Mouse (Mus musculus) stomach, postnatal 0 days (tissue): ENCODE data around the gene Themis. TPM values are rescaled to one million over a fixed set of nuclear protein-coding genes. Genes with fewer than 3 reads are reported as not detected.

Experiments
- ATAC-seq: fragments of 200-750 bp; cut with Nextera tagmentation; 2 replicates; pipeline ENCODE4 v1.8.0; 2017; ENCODE audit not compliant: low FRiP score, low TSS enrichment
- DNase-seq: peaks from one replicate; pipeline ENCODE4 v3.0.0-alpha.2; 2016; ENCODE audit warnings: low spot score
- H3K27ac ChIP-seq: fragments of 300-500 bp; sonication (generic); replicated peaks from 2 replicates; pipeline ENCODE4 v1.5.1; 2014; ENCODE audit warnings: mild to moderate bottlenecking, control low read depth
- H3K27me3 ChIP-seq: fragments of 300-500 bp; sonication (generic); 2 replicates; pipeline ENCODE4 v1.6.1; 2014; ENCODE audit warnings: low read length; ENCODE audit not compliant: control insufficient read depth, insufficient read depth
- H3K36me3 ChIP-seq: fragments of 300-500 bp; sonication (generic); 2 replicates; pipeline ENCODE4 v1.6.1; 2014; ENCODE audit warnings: low read length, mixed read lengths; ENCODE audit not compliant: control insufficient read depth, insufficient read depth
- H3K4me1 ChIP-seq: fragments of 300-500 bp; sonication (generic); replicated peaks from 2 replicates; pipeline ENCODE4 v1.6.1; 2014; ENCODE audit warnings: antibody characterized with exemption; ENCODE audit not compliant: control insufficient read depth, insufficient read depth
- H3K4me2 ChIP-seq: fragments of 300-500 bp; sonication (generic); replicated peaks from 2 replicates; pipeline ENCODE4 v1.6.1; 2014; ENCODE audit warnings: low read depth, mild to moderate bottlenecking, control low read depth, moderate library complexity
- H3K4me3 ChIP-seq: fragments of 300-500 bp; sonication (generic); 2 replicates; pipeline ENCODE4 v1.5.1; 2014; ENCODE audit warnings: low read depth, low read length, control low read depth
- H3K9ac ChIP-seq: fragments of 300-500 bp; sonication (generic); 2 replicates; pipeline ENCODE4 v1.6.1; 2014; ENCODE audit warnings: mild to moderate bottlenecking, low read length, control low read depth, mixed read lengths
- H3K9me3 ChIP-seq: fragments of 300-500 bp; sonication (generic); 2 replicates; pipeline ENCODE4 v1.6.1; 2016; ENCODE audit warnings: low read length; ENCODE audit not compliant: control insufficient read depth
- CTCF ChIP-seq: IDR thresholded peaks from 2 replicates; pipeline ENCODE4 v1.5.1; 2016; ENCODE audit warnings: antibody characterized with exemption, low read depth, mild to moderate bottlenecking, moderate library complexity
- EP300 ChIP-seq: optimal IDR thresholded peaks from 2 replicates; pipeline ENCODE3; 2016; ENCODE audit warnings: antibody characterized with exemption
- WGBS: fragments of 180-500 bp; shearing (Covaris S2); extraction: QIAGEN DNeasy Blood & Tissue Kit; methylation state at CpG from one replicate; pipeline ENCODE4 v1.1.7; 2014; 5-methylcytosine and 5-hydroxymethylcytosine counted together
- polyA plus RNA-seq: library from polyadenylated mRNA; unstranded; fragments of >200 nt; fragmentation: Nextera tagmentation; extraction: Ambion mirVana; gene quantifications from 2 replicates; pipeline ENCODE4 v1.2.1, GENCODE M21; 2015

The Themis gene
- polyA plus RNA-seq, 1 experiment from 2014 or later, result 0.40 TPM

GRCm38 (mm10) chr10:28649900-28650160, 18.3 kb upstream of the Themis start:
- H3K9ac ChIP-seq, result no peak overlapping the region
- no peaks in the 10 kb centered on the region for H3K36me3 ChIP-seq
- no peaks in the 10 kb centered on the region for H3K4me1 ChIP-seq
- no peak for DNase-seq
- H3K4me3 ChIP-seq, result no peak overlapping the region
- no peak for ATAC-seq
- H3K27me3 ChIP-seq, result no peaks in the 10 kb centered on the region
- H3K27ac ChIP-seq, result no peak overlapping the region
- WGBS, result 23% methylated on average over 1 of the region's 1 CpGs
- no peak for TF ChIP-seq EP300
- TF ChIP-seq CTCF, result no peak
- no peak overlapping the region for H3K4me2 ChIP-seq
- H3K9me3 ChIP-seq, result no peaks in the 10 kb centered on the region

- H3K4me1 ChIP-seq, result no peaks in the 10 kb centered on the region
- 58% methylated on average over 2 of the region's 2 CpGs for WGBS
Measured at GRCm38 (mm10) chr10:28651910-28652309, 16.2 kb upstream of the Themis start.

GRCm38 (mm10) chr10:28654733-28655132, 13.4 kb upstream of the Themis start:
- TF ChIP-seq CTCF (no peak), EP300 (no peak)
- Histone ChIP-seq H3K4me2 (no peak overlapping the region), H3K27ac (no peak overlapping the region), H3K4me1 (no peaks in the 10 kb centered on the region), H3K36me3 (no peaks in the 10 kb centered on the region), H3K9ac (no peak overlapping the region), H3K4me3 (no peak overlapping the region), H3K27me3 (no peaks in the 10 kb centered on the region), H3K9me3 (no peaks in the 10 kb centered on the region)
- ATAC-seq (no peak), DNase-seq (no peak)

More at GRCm38 (mm10) chr10:28651910-28652309, 16.2 kb upstream of the Themis start:
- ATAC-seq (no peak), DNase-seq (no peak)
- no peak overlapping the region for H3K9ac ChIP-seq
- no peaks in the 10 kb centered on the region for H3K36me3 ChIP-seq
- H3K9me3 ChIP-seq, result no peaks in the 10 kb centered on the region
- TF ChIP-seq EP300, result no peak
- no peak for TF ChIP-seq CTCF
- H3K4me3 ChIP-seq, result no peak overlapping the region
- no peak overlapping the region for H3K4me2 ChIP-seq
- no peaks in the 10 kb centered on the region for H3K27me3 ChIP-seq
- no peak overlapping the region for H3K27ac ChIP-seq

- H3K27ac ChIP-seq, result no peak overlapping the region
- ATAC-seq, result no peak
- H3K27me3 ChIP-seq, result no peaks in the 10 kb centered on the region
- no peak overlapping the region for H3K4me3 ChIP-seq
- no peak overlapping the region for H3K4me2 ChIP-seq
- no peak for DNase-seq
- H3K9me3 ChIP-seq, result no peaks in the 10 kb centered on the region
- TF ChIP-seq CTCF (no peak), EP300 (no peak)
- H3K36me3 ChIP-seq, result no peaks in the 10 kb centered on the region
- H3K4me1 ChIP-seq, result no peaks in the 10 kb centered on the region
- 71% methylated on average over 6 of the region's 6 CpGs for WGBS
- H3K9ac ChIP-seq, result no peak overlapping the region
Measured at GRCm38 (mm10) chr10:28665141-28665540, 3.0 kb upstream of the Themis start.

- no peak overlapping the region for H3K4me3 ChIP-seq
- H3K9ac ChIP-seq, result no peak overlapping the region
- no peak overlapping the region for H3K27ac ChIP-seq
- no peaks in the 10 kb centered on the region for H3K36me3 ChIP-seq
- 77% methylated on average over 3 of the region's 3 CpGs for WGBS
- no peak for DNase-seq
- H3K9me3 ChIP-seq, result no peaks in the 10 kb centered on the region
- TF ChIP-seq EP300, result no peak
- no peak for TF ChIP-seq CTCF
- H3K4me1 ChIP-seq, result no peaks in the 10 kb centered on the region
- H3K4me2 ChIP-seq, result no peak overlapping the region
- H3K27me3 ChIP-seq, result no peaks in the 10 kb centered on the region
- ATAC-seq, result no peak
Measured at GRCm38 (mm10) chr10:28673931-28674330, 5.8 kb downstream of the Themis start.

GRCm38 (mm10) chr10:28675337-28675736, 7.2 kb downstream of the Themis start:
- no peak for ATAC-seq
- no peak for DNase-seq
- Histone ChIP-seq H3K27ac (no peak overlapping the region), H3K27me3 (no peaks in the 10 kb centered on the region), H3K9ac (no peak overlapping the region), H3K9me3 (no peaks in the 10 kb centered on the region), H3K4me1 (no peaks in the 10 kb centered on the region), H3K4me2 (no peak overlapping the region), H3K4me3 (no peak overlapping the region), H3K36me3 (no peaks in the 10 kb centered on the region)
- TF ChIP-seq EP300 (no peak), CTCF (no peak)
- 85% methylated on average over 2 of the region's 2 CpGs for WGBS
